Mouse (Mus musculus) hindlimb bud, embryonic 11.5 days (tissue): ENCODE measurements at regions not wholly inside any gene's neighbourhood (a gene's known extent, or its start where the extent isn't known, plus 50 kb on each side); places are given as distances from the start of the nearest gene placed in this dataset.
"Not testable (repeated sequence)": the region's sequence is repeated elsewhere in the genome, so short reads cannot be mapped to it uniquely, and the experiment has no call there.

Source experiments
- DNase-seq: peaks from one replicate; pipeline ENCODE4 v3.0.0-alpha.2; 2012; ENCODE audit warnings: low read depth, low spot score; ENCODE audit errors: extremely low spot score

DNA sequence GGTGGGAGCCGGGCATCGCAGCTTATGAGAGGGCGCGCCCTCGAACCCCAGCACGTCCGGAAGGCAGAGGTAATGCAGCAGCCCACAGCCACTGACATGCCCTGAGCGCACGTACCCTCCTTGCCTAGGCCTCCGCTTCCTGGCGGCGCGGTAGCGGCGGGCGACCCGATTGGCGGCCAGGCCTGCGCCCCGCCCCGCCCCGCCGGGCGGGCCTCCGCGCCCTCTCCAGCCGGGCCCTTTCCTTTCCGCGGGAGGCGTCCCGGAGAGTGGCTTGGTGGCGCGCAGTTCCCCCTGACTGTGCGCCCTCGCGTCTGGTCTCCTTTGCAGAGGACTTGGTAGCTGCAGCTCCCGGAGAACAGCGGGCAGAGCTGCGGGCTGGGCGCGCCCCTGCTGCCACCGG, 461.1 kb downstream of the Gm21863 start:
- DNase-seq, result not testable (repeated sequence)

DNA sequence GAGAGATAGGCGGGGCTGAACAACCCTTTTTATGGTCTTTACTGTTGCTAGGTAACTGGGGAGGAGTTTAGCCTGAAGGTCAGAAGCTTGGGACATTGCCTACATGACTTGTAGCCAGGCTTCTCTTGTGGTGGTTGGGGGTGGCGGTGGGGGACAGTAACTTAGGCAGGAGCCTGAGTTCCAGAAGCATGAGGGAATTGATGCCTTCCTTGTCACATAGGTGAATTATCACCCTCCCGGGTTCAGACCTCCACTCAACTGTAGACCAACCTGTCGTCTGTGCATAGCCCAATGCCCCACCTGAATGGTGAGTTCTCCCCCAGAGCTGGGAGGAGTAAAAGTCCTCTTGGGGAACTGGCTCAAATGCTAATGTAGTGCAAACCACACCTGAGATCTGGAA, 472.1 kb downstream of the Gm21863 start:
- not testable (repeated sequence) for DNase-seq

DNA sequence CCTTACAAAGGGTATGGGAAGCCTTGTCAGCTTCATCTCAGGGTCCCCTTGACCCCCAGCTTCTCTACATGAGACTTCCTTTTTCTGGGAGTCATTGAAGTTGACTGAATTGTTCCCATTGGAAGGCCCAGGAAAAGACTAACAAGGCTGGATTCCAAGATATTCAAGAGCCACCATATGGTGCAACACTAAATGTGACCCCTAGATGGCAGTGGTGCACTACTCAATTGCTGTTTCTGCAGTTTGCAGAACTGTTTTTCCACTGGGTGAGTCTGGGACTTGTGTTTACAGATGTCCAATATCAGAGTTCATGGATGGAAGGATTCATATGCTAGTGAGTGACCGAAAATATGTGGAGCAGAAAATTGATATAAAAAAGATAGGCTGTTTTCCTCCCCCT, 510.3 kb downstream of the Gm21863 start:
- DNase-seq, result peak; percentile 10
